Mouse (Mus musculus): ENCODE measurements at regions not wholly inside any gene's neighbourhood (a gene's known extent, or its start where the extent isn't known, plus 50 kb on each side); places are given as distances from the start of the nearest gene placed in this dataset.
A peak's percentile ranks its signal among the peaks of the same experiment; 100 is the strongest.

DNA sequence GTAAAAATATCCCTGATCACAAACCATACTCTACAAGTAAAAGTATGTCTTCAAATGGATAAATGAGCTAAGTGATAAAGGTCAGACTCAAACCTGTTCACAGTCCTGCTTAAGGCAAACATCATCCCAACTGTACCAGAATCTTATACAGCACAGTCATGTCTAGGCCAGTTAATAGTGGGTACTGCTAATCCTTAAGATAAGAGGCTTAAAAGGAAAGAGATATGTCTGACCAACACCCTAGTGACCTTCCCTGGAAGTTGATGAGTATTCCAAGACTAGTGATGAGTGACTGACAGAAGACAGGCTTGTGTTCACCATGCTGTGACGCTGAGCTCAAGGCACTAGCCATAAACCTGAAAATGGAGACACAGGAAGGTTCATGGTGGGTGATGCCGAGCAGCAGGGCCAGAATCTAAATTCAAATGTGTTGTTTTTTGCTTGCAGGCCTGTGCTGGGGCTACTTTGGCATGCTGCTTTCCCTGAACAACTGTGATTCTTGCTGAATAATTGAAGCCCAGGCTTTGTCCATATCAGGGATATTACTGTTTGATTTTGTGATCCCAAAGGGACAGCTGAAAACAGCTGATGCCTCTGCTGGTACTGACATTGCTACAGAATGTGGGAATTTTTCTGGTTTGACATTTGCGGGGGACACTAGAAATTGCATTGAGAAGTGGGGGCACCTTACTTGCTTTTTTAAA, 699.9 kb downstream of the 1700064H15Rik start:
- DNase-seq (ENCODE audit: low spot score in 2 of 2) = no peak

DNA sequence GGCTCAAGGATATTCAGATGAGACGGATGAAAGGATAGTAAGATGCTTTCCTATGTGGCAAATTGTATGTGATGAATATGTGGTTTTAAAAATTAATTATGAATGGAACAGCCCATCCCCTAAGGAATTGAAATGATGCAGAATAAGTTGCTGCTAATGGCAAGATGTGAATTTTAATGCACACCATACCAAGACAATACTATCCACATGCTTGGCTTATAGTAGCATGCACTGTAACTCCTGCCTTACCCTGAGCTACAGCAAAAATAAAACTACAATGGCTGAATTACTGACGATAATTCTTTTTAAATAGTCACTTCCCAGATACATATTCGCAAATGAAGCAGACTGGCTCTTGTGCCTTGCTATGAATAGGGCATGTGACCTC, 699.4 kb downstream of the 1700064H15Rik start:
- no peak for DNase-seq (ENCODE audit: low spot score in 2 of 2)

DNA sequence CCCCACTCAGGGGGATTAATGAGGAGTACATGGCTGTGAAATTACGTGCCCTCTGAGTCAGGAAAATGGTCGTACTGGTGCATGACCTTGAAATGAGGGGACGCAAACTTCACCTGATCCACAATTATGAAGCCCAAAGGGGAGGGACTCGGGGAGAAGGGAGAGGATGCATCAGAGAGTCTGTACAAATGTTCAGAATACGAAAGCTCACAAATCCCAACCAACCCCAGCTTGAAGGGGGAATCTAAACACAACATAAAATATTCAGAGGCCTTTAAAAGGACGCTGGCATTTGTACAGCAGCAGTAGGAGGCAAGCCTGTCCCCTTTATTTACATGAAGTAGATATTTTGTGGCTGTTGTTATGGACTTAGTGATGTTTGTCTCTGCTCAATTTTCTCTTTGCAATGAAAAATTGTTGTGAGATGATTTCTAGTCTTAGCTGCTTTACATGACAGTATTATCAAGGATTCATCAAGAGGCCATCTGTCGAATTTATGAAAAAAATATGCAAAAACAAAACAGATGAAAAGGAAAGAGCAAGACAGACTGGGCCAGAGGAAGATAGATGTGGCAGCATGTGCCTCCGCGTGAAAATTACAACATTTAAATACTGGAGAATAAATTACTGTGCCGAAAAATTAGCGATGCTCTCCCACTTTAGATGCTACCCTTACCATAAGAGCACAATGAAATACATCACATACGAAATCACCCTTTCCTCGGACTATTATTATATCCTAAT, 695.3 kb downstream of the 1700064H15Rik start:
- no peak for DNase-seq (ENCODE audit: low spot score in 2 of 2)

DNA sequence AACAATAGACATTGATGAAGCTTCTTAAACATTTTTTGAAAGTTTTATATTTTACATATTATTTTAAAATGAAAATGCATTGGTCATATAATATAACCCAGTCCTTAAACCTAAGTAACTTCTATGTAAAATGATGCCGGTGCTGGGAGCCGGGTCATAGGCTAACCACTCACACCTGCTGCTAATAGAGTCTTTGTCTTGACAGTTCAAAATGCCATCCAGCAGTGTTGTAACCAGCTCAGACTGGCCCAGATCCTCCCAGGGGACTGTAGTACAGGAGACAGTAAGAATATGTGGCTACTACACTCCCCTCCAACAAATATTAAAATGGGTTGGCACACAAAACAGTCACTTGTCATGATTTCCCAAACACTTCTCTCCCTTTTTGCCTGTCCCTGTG, 693.6 kb downstream of the 1700064H15Rik start:
- no peak for DNase-seq (ENCODE audit: low spot score in 2 of 2)

DNA sequence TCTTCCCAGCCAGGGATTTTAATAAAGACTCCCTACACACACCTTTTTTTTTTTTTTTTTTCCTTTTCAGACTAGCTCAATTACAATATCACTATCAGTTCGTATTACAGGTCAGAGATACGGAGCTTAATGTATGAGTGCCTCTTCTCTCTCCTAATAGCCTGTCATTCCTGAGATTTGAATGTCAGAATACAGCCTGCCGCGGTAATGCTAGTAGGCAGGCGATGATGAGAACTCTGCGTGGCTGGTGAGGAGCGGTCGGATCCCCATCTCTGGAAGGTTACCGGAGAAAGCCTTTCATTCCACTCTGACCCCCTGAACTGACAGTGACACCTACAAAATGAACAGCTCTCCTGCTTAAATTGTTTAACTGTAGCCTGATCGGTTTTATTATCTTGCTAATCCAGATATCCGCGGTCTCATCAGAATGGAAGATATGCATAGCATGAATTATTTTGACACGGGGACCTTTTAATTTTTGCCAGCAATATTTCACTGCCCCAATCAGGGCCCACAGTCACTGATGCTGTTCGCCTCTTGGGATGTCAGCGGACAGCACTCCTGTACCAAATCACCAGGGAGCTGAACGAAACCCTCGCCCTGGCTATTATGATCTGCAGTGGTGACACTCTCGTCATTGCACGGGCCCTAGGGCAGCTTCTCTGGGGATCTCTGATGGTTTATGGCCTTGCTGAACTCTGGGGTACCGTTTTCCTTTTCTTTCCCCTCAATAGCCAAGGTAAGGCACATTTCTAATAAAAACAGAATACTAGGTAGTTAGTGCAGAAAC, 690.9 kb downstream of the 1700064H15Rik start:
- DNase-seq (ENCODE audit: low spot score in 2 of 2) = no peak

DNA sequence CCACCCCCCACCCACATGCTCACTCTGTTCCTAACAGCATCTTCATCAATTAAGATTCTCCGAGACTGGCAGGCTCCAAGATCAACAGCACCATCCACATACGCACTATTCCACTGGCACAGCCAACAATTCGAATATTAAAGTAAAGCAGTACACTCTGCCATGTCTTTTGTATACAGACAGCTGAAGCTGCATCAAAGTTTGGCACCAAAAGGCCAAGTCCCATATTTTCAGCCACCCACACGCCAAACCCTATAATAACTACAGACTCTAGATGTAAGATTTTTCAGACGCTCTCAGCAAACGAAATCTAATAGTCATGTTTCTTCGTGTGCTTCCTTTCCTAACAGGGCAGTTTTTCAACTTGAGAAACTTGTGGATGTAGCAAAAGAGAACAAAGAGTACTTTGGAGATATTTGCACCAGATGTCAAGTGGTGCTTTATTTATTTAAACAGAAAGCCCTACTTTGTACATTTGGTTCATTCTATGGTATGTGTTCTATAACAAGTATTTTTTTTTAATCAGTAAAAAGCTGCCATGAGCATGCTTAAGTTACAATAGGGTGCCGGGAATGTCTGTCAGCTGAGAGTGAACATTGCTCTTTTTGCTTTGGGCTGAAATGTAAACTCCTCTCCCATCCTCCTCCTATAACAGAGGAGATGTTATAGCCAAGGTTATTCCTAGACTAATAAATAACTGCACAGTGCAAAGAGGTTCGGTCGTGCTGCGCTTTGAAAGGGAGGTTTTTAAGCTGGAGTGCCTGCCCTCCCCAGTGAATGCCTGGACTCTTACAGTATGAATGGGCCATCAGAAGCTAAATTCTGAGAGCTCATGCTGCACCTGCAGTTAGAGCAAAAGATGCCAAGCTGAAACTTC, 686.9 kb downstream of the 1700064H15Rik start:
- no peak for DNase-seq (ENCODE audit: low spot score in 2 of 2)

DNA sequence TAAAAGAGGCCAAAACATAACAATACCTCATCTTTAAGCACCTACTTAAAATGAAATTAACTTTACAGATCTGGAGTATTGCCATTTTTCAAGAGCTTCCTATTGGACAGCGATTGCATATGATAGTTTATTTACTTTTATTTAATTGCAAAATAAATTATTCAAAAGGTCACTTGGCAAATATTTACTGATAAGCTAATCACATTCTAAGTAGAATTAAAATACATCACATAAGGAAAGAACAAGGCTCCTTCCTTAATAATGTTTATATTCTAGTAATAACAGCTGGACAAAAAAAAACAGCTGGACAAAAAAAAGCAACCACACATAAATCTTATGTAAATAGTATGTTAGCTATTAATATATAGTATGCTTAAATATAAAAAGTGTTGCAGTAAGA, 668.1 kb downstream of the 1700064H15Rik start:
- DNase-seq (ENCODE audit: low spot score in 2 of 2) = no peak

DNA sequence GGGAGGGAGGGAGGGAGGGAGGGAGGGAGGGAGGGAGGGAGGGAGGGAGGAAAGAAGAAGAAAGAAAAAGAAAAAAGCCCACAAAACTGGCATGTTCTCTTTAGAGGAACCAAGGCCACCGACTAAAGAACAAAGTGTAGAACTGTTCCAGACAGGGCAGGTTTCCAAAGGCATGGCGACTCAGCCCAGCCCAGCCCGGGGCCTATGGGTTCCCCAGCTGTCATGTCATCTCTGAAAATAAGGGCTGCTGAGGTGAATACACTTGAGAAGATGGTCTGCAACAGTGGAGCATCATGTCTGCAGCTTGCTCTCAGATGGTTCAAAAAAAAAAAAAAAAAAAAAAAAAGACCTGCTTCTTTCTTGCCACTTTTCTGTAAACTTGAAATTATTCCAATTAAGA, 639.8 kb downstream of the 1700064H15Rik start:
- DNase-seq (ENCODE audit: low spot score in 2 of 2) = peak in 1 of 2 experiments; percentile 39

DNA sequence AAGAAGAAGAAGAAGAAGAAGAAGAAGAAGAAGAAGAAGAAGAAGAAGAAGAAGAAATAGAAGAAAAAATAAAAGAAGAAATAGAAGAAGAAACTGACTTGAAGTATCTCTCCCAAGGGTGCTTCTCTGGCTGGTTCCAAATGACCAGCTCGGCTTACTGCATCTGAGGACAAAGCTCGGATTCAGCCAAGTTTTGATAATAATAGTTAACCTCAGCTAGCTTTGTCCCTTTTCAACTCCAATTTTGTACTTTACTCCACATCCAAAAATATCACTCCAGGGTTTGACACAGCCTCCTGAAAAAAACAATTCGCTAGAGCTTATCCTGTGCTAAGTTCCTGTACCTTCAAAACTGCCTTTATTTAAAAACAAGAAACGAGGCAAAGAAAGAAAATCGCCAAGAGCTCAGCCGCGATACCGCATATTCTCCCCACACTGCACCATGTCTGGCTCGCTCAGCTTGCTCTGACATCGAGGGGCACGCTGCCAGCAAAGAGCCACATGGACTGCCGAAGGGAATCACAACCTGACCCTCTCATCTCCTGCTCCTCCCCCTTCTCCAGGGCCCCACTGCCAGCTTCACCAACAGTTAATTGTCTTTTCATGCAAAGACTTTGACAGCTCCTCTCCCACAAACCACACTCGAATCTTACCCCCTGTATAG, 638.8 kb downstream of the 1700064H15Rik start:
- peak; percentile 56 to 91 for DNase-seq (ENCODE audit: low spot score in 2 of 2)

DNA sequence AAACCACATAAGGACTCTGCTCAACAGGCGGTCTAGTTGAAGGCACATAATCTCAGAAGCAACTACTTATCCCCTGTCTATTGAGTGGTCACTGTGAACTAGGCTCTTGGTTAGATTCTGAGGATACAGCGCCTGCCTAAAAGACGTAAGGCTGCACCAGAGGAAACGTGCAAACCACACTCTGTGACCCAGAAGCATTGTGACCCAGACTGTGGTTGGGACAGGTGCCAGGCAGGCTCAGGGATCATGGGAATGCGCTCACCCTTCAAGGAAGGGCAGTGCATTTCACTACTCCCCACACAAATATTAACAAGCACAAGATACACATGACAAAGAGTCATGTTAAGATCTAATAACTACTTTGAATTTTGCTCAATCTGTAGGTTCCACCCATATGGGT, 628.3 kb downstream of the 1700064H15Rik start:
- no peak for DNase-seq (ENCODE audit: low spot score in 2 of 2)

DNA sequence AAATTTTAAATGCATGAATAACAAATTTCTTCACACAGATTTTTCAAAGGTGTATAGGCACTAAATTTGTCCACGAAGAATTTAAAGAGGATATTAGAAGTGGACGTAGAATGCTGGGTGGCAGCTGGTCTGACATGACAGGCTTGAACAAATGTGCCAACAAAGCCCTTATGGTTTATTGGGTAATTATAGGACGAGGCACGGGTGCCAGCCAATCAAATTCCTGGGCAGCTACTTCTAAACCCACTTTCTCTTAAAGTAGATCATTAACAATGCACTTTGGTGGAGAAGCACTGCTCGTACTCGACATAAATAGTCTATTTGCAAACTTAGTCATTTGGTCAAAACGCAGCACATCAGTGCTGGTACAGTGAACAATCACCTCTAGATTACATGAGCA, 626.4 kb downstream of the 1700064H15Rik start:
- no peak for DNase-seq (ENCODE audit: low spot score in 2 of 2)

DNA sequence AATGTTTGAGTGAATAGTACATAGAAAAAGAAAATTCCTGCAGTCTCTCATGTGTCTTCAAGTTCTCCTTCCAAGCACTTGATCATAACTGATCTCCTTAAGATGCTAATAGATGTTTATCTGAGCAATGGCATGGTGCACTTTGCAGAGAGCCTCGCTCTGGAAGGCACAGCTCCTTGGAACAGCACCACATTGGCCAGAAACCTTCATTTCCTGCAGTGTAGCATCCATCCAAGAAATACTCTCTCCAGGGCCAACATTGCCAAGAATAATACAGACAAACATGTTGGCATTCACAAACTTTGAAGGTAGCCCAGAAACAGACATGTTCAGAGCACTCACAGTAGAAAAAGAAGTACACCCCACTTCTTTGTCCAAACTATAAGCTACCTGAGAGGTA, 623.7 kb downstream of the 1700064H15Rik start:
- DNase-seq (ENCODE audit: low spot score in 2 of 2) = no peak

DNA sequence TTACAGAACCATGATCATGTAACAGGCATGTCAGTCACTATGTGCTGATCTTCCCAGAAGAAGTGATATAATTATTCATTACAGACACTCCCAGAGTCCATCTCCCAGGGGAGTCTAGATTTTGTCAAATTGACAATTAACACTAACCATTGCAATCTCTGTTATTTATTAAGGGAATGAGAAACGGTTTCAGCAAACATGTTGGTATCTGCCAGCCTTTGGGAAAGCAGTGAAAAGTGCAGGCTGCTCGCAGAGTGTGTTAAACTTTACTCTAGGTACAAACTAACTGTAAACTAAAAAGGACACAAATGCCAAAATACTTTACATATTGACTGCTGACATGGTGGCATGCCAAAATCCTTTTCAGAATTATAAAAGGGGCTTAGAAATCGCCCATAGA, 583.9 kb downstream of the 1700064H15Rik start:
- DNase-seq (ENCODE audit: low spot score in 2 of 2) = no peak

DNA sequence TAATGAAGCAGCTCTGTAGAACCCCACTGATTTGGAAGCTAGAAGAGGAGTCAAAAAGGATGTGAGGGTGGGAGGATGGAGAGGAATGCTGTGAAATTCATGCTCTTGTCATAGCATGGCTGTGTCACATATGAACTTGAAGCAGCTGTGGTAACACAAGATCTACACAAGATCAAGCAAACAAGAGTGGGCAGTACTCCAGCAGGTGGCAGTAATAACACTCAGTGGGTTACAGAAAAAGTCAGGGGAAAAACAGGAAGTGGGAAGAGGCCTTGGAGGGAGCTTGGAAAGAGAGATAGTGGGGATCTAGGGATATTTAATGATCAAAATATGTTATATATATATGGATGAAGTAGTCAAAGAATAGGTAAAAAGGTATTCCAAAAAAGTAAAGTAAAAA, 582.5 kb downstream of the 1700064H15Rik start:
- DNase-seq (ENCODE audit: low spot score in 2 of 2) = no peak

DNA sequence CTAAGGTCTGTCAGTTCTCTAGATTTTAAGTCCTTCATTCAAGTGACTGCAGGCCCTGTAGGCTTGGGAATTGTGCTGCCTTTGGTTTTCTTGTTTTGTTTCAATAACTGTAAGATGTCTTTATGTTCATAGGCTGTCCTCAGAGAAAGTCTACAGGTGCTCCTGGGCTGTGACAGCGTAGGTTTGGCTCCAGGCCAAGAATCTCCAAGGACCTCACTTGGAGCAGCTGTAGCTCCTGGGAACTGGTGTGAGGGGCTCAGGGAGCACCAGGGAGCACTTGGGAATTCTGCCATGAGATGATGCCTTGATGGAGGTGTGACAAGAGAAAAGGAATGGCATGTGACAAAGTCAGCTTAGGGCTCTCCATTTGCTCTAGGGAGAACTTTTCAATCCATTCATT, 581.9 kb downstream of the 1700064H15Rik start:
- no peak for DNase-seq (ENCODE audit: low spot score in 2 of 2)

DNA sequence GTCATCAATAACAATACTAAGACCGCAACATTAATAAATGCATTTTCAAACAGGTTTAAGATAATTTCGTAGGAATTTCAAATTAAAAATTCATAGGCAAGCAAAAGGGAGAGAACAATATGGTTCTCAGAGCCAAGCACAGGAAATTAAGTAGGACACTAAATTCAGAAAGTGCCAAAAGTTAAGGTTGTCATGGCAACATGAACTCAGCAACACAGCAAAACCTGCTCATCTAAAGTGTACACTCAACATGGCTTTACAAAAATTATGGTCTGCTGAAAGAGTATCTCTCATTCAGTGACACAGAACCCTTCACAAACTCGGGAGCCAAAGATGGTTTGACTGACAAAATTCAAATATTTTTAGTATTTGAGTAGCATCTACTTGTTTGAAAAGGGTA, 572.5 kb downstream of the 1700064H15Rik start:
- DNase-seq (ENCODE audit: low spot score in 2 of 2) = no peak

DNA sequence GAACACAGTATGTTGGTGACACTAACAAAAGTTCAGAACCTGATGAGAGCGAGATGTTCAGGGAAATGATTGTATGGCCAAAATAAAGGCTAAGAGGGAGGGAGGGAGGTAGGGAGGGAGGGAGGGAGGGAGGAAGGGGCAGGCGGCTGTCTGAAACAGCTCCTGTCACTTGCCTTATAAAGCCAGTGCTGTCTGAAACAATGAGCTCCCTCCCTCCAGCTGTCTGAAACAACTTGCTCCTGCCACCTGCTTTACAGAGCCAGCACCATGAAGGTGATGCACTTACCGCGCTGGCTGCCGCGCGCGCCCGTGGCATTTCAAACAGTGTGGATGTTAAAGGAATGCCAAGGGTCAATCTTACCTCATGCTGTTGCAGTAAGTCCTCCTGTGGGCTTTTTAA, 571.9 kb downstream of the 1700064H15Rik start:
- DNase-seq (ENCODE audit: low spot score in 2 of 2) = no peak

DNA sequence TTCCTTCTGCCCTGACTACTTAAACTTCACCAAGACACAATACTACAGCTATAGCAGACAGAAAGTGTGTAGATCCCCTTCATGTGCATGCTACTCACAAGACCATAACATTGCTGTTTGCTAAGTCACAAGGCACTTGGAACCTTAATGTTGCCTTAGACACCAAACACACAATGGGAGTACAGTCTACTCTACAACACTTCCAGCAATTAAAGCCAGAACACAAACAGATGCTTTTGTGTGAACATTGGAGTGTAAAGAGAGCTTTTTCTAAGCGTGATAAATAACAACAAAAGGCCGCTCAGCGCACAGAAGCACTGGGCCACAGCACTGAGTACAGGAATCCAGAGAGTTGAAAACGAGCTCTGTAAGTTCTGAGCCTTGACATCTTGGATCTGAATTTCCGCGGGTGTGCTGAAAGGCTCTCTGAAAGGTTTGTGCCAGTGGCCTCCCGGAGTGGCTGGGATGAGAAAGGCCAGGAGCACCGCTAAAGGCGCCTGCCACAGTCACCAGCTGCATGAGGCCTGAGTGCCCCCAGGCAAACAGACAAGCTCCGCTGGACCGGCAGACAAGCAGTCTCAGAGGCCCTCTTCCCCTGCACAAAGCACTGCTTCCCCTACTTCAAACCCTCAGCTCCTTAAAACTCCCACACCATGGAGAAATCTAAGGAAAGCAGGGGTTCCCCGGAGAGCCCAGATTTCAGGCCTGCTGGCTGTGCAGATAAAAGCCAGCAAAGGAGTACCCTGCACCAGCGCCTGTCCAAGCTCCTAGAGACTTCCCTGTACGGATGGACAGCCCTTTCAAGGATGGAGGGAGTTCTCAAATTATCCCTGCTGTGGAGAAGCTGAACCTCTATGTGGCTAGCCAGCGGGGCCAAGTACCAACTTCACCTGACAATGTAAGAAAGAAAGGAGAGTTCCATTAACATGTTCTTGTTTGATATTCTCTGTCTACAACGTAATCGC, 568.3 kb downstream of the 1700064H15Rik start:
- peak in 1 of 2 experiments; percentile 32 for DNase-seq (ENCODE audit: low spot score in 2 of 2)

DNA sequence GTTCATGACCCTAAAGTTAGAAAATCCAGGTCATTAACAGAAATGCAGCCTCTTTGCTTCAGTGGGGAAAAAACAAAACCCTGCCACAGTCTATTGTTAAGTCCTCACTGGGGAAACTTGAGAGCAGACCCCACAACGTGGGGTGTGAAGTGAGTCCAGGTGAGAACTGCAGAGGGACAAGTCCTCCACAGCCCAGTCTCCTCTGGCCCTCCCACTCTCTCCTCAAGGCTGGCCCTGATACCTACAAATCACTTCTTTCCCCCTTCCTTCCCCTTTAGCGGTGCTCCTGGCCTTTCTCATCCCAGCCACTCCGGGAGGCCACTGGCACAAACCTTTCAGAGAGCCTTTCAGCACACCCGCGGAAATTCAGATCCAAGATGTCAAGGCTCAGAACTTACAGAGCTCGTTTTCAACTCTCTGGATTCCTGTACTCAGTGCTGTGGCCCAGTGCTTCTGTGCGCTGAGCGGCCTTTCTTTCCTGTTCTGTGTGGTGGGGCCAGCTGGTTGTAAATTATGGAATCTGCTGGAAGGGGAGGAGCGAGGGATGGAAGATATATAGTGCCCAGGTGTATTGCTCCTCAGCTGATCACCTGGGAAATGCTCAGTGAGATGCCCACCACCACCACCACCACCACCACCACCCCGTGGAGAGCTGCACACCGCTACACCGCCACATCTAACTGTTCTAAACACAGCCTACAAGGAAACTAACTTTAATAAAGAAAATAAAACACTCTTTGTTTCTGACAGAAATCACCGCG, 566.8 kb downstream of the 1700064H15Rik start:
- no peak for DNase-seq (ENCODE audit: low spot score in 2 of 2)

Measured in cerebellum, postnatal 4 days (tissue).